Mouse (Mus musculus): ENCODE data around the gene 4632433K11Rik.

GRCm38 (mm10) chr7:5037026-5037425, 3.1 kb downstream of the 4632433K11Rik start:
- TF ChIP-seq ZNF384 (IDR thresholded peaks at IDR 0.05; ENCODE audit: low read depth, low read length), result no peak
- TF ChIP-seq HCFC1 (IDR thresholded peaks at IDR 0.05; ENCODE audit: borderline replicate concordance, insufficient read depth, low read length), result no peak
- no peak for TF ChIP-seq MAFK (IDR thresholded peaks at IDR 0.05; ENCODE audit: insufficient read depth, low read depth, low read length)
- no peak for TF ChIP-seq CHD2 (IDR thresholded peaks at IDR 0.05; ENCODE audit: low read depth, low read length)

All from ES-E14 (cell line).